Mouse (Mus musculus) C2C12 (cell line): ENCODE results near the gene Cops3. TPM values are rescaled to one million over a fixed set of nuclear protein-coding genes. Genes with fewer than 3 reads are reported as not detected.

Experiments used
- H3K27me3 ChIP-seq: one replicate; pipeline ENCODE4 v1.6.1; 2011; ENCODE audit not compliant: control insufficient read depth, insufficient read depth, insufficient read length
- H3K36me3 ChIP-seq: one replicate; pipeline ENCODE4 v1.6.1; 2011; ENCODE audit not compliant: control insufficient read depth, insufficient read depth
- H3K4me3 ChIP-seq: one replicate; pipeline ENCODE4 v1.5.1; 2011; ENCODE audit warnings: mild to moderate bottlenecking, control low read depth; ENCODE audit not compliant: poor library complexity, insufficient read depth, severe bottlenecking
- H3K79me2 ChIP-seq: one replicate; pipeline ENCODE4 v1.6.1; 2011; ENCODE audit not compliant: control insufficient read depth, insufficient read depth
- H3K79me3 ChIP-seq: one replicate; pipeline ENCODE4 v1.6.1; 2011; ENCODE audit warnings: low read depth, control low read depth
- H3ac ChIP-seq: one replicate; pipeline ENCODE3; 2011; ENCODE audit warnings: low read depth; ENCODE audit not compliant: control insufficient read depth, insufficient read length
- CEBPB ChIP-seq: IDR thresholded peaks from one replicate; pipeline ENCODE4 v1.6.1; 2011; ENCODE audit warnings: low read depth, mild to moderate bottlenecking, control low read depth, moderate library complexity
- CTCF ChIP-seq: IDR thresholded peaks from one replicate; pipeline ENCODE4 v1.5.1; 2011; ENCODE audit not compliant: control insufficient read depth, insufficient read depth, insufficient read length
- FOSL1 ChIP-seq: IDR thresholded peaks from one replicate; pipeline ENCODE4 v1.8.0; 2011; ENCODE audit warnings: mild to moderate bottlenecking, low read length; ENCODE audit not compliant: poor library complexity, insufficient read depth, severe bottlenecking
- MAX ChIP-seq: IDR thresholded peaks from one replicate; pipeline ENCODE4 v1.6.1; 2011; ENCODE audit warnings: mild to moderate bottlenecking, control low read depth
- MYOD1 ChIP-seq: IDR thresholded peaks from one replicate; pipeline ENCODE4 v1.6.1; 2011; ENCODE audit warnings: low read depth; ENCODE audit not compliant: control insufficient read depth, insufficient read length
- MYOG ChIP-seq: IDR thresholded peaks from one replicate; pipeline ENCODE4 v1.6.1; 2011; ENCODE audit not compliant: control insufficient read depth, insufficient read length; ENCODE audit errors: extremely low read depth
- USF1 ChIP-seq: IDR thresholded peaks from one replicate; pipeline ENCODE4 v1.6.1; 2011; ENCODE audit warnings: low read depth, mild to moderate bottlenecking, control low read depth, moderate library complexity
- polyA plus RNA-seq: library from polyadenylated mRNA; unstranded; fragments of >200 nt; fragmentation: generic; extraction: Trizol; gene quantifications from one replicate; pipeline ENCODE4 v1.2.1, GENCODE M21; 2012; ENCODE audit warnings: missing spikeins

The Cops3 gene
- polyA plus RNA-seq, 1 experiment: 69.0 TPM

DNA sequence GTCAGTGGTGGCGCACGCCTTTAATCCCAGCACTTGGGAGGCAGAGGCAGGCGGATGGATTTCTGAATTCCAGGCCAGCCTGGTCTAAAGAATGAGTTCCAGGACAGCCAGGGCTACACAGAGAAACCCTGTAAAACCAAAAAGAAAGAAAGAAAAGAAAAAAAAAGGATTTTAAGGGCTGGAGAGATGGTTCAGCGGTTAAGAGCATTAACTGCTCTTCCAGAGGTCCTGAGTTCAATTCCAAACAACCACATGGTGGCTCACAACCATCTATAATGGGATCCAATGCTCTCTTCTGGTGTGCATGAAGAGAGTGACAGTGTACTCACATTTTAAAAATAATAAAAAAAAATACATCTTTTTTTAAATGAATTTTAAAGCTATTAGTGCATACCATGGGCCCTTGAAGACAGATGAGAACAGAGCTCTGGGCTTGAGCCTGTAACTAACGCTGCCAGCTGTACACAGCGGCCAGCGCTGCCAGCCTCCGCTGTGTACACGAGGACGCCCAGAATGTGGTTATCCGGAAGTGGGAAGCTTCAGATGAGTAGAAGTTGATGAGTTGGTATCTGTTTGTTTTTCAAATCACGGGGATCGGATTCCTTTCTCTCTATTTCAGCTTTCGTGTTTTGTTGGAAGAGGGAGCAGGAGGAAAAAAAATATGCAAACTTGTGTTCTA is 29.0 kb downstream of the Cops3 start:
- Histone ChIP-seq H3K36me3 (peaks cover 10% of the 10 kb centered on the region), H3K27me3 (no peaks in the 10 kb centered on the region), H3K79me3 (peaks cover 2% of the 10 kb centered on the region), H3K4me3 (peak overlapping the region; percentile 79), H3ac (no peak overlapping the region), H3K79me2 (peaks cover 26% of the 10 kb centered on the region)
- TF ChIP-seq MAX (peak; percentile 19), FOSL1 (no peak)

DNA sequence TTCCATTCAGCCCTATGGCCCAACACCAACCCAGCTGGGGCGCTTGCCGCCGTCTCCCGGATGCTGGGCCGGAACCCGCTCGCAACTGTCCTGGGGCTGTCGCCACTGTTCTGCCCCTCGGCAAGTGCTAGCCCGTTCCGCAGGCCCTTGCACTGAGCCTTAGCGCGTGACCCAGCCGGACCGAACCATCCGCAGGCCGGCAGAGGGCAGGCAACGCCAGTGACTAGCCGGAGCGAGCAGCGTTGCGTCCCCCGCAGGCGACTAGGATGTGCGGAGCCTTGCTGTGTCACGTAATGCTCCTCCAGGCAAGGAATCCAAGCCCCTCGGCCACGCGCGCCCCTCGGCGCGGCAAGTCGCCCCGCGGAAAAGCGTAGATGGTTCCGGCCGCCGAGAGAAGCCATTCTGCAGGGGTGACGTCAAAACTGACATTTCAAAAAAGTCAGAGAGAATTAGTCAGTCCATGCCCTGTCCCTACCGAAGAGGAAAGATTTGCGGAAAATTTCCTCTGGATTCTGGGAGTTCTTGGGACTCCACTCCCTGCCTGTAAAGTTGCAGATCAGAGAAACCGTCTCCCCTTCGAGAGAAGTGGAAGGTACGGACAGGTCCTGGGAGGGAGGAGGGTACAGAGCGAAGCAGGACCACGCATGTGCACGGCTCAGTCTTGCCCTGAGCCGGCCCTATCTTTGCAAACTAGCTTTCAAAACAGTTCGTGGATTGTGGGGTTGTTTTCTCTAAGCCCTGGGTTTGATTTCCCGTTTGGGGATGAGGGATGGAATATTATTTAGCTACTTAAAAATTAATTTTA is 29.8 kb downstream of the Cops3 start, which contains the start of gene Flcn:
TSS of gene Flcn (minus strand) at position 347 of the 805 bp plus-strand sequence.
- H3K36me3 ChIP-seq: peaks cover 17% of the 10 kb centered on the region
- peaks cover 26% of the 10 kb centered on the region for H3K79me2 ChIP-seq
- H3K4me3 ChIP-seq: peak within 1 kb of the TSS; percentile 79
- TF ChIP-seq MAX (peak; percentile 44), CTCF (no peak), FOSL1 (no peak), USF1 (no peak), MYOG (no peak)
- H3ac ChIP-seq: peak within 1 kb of the TSS; percentile 75
- peaks cover 2% of the 10 kb centered on the region for H3K79me3 ChIP-seq
- H3K27me3 ChIP-seq: no peaks in the 10 kb centered on the region

DNA sequence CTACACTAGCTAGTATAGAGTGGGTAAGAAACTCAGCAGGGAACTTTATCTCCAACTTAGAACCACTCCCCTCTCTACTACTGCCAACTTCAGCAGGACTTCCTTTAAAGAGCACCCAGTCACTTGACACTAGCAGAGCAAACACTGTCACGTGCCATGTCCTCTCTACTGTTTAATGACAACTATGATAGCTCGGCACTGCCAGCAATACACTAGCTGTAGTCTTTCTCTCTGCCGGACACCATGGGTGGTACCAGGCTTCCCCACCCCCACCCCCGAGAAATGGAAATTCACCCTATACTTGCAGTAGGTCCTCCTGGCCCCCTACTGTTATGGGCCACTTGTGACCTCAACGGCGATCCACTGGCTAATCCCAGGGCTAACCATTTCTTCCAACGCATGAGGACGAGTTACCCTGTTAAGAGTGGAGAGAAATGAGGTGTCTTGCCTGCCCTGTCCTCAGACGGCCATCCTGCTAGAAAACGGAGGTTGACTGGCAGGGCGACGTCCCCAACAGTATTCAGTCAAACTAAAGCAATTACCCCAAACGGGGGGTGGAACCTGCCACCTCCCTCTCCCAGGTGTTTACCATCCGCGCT is 30.5 kb downstream of the Cops3 start:
- Histone ChIP-seq H3K4me3 (peak overlapping the region; percentile 79), H3K79me3 (peaks cover 2% of the 10 kb centered on the region), H3ac (peak overlapping the region; percentile 75), H3K27me3 (no peaks in the 10 kb centered on the region), H3K79me2 (peaks cover 26% of the 10 kb centered on the region), H3K36me3 (peaks cover 22% of the 10 kb centered on the region)
- TF ChIP-seq USF1 (peak; percentile 92), FOSL1 (no peak)

DNA sequence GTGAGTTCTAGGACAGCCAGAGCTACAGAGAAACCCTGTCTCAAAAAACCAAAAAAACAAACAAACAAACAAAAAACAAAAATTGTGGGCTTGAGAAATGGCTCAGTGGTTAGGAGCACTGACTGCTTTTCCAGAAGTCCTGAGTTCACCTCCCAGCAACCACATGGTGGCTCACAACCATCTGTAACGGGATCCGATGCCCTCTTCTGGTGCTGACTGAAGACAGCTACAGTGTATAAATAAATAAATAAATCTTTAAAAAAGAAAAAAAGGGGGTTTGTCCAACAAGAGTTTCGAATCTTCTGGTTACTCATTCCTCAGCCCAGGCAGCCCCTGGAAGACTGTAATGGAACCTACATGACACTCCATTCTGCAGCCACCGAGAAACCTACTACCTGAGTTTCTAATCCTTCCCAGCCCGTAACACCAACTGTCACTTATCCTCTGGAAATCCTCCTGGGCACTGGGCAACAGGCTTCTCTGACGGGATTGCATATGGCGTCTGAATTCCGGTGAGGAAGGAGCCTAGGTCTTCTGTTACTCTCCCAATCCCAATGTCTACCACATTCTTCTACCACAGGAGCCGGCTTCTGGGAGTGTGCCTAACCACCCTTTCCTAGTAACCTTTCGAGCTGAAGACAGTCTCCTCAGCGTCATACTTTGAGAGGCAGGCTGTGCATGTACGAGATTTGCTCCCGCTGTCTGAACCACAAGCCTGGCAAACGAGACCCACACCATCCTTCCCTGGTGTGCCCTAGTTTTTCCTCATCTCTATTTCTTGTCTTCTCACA is 31.3 kb downstream of the Cops3 start:
- Histone ChIP-seq H3K27me3 (no peaks in the 10 kb centered on the region), H3ac (peak overlapping the region; percentile 75), H3K4me3 (peak overlapping the region; percentile 79), H3K36me3 (peaks cover 28% of the 10 kb centered on the region), H3K79me2 (peaks cover 26% of the 10 kb centered on the region), H3K79me3 (peaks cover 2% of the 10 kb centered on the region)
- TF ChIP-seq USF1 (no peak), MYOD1 (no peak), CEBPB (no peak)

DNA sequence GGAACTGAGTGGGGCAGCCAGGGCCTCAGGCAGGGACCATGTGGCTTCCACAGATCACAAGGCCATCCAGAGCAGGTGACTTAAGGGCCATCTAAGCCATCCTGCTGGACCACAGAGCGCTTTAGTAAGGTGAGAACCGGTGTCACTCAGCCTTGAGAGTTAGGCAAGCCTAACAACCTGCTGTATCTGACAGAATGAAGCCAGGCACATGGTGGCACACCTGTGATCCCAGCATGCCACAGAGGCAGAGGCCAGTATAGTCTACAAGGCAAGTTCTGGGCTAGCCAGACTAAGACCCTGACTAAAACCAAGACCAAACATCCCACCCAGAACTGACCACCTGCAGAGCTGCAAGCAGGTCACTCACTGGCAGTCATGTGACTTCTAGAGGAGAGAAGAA is 34.0 kb downstream of the Cops3 start:
- Histone ChIP-seq H3K36me3 (peaks cover 45% of the 10 kb centered on the region), H3ac (no peak overlapping the region), H3K4me3 (no peak overlapping the region), H3K79me3 (peaks cover 2% of the 10 kb centered on the region), H3K79me2 (peaks cover 26% of the 10 kb centered on the region), H3K27me3 (no peaks in the 10 kb centered on the region)
- TF ChIP-seq FOSL1: no peak
- TF ChIP-seq MYOG: no peak
- no peak for TF ChIP-seq CEBPB
- TF ChIP-seq MYOD1: no peak
- TF ChIP-seq MAX: no peak
- TF ChIP-seq USF1: no peak
- no peak for TF ChIP-seq CTCF

DNA sequence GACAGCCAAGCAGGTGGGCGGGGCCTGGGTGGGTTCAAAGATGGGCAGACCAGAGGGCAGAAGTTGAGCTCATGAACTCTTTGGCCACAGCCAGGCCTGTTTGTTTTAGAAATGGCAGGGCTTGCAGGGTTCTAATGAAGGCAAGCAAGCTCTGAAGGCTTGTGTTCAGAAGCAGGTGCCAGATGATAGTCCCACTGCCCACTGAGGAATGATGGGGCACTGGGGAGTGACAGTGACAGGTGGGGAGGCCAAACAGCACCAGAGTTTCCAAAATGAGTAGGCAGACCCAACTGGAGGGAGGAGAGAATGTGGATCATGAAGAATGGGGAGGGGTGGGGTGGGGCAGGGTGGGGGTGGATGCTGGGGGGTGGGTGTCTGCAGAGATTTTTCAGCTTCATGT is 34.4 kb downstream of the Cops3 start:
- Histone ChIP-seq H3ac (no peak overlapping the region), H3K4me3 (no peak overlapping the region), H3K36me3 (peaks cover 49% of the 10 kb centered on the region), H3K27me3 (no peaks in the 10 kb centered on the region), H3K79me2 (peaks cover 26% of the 10 kb centered on the region), H3K79me3 (peaks cover 2% of the 10 kb centered on the region)
- TF ChIP-seq MAX (no peak), MYOD1 (peak; percentile 63)
